Mouse (Mus musculus) left cerebral cortex, adult 11 months (tissue): ENCODE results near the gene Gstcd.
A peak's percentile ranks its signal among the peaks of the same experiment; 100 is the strongest.

Experiments
- DNase-seq: peaks from one replicate; pipeline ENCODE4 v3.0.0; 2022; ENCODE audit warnings: low spot score

Gstcd gene

GRCm38 (mm10) chr3:133091664-133092273 lies at the start of gene Gstcd, which contains the start of gene Ints12:
TSS of gene Gstcd (minus strand) at chr3:133092033.
TSS of gene Ints12 (plus strand) at chr3:133091840.
- DNase-seq = peak; percentile 87

DNA sequence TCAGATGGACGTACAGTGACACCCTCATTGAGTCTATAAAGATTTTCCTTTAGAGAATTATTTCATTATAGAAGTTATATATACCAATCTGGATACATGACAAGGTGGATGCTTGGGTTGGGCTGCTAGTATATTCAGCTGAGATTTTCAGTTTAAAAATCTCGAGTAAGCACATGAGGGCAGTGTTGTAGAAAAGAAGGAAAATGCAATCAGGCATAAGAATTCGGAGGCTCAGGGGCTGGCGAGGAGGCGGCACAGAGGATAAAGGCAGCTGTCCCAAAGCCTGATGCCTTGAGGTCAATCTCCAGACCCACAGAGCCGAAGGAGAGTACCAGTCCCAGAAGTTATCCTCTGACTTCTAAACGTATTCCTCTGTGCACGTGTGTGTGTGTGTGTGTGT lies 40.8 kb upstream of the Gstcd start:
- DNase-seq = no peak

DNA sequence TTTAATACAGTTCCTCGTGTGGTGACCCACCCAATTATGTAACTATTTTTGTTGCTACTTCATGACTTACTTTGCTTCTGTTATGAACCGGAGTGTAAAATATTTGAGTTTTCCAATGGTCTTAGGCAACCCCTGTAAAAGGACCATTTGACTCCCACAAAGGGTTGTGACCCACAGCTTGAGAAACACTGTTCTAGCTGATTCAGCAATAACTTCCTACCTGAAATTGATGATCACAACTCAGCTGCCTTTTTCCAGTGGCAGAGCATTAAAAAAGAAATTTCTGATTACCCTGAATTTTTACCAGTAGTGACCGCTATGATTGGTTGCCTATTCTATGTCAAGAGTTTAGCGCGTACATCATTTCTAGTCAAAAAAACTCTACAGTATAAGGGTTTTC lies 39.5 kb upstream of the Gstcd start:
- DNase-seq = no peak

GRCm38 (mm10) chr3:133113281-133113680 lies 21.4 kb upstream of the Gstcd start:
- no peak for DNase-seq

- no peak for DNase-seq
Observed at GRCm38 (mm10) chr3:133111741-133112140, 19.9 kb upstream of the Gstcd start.

DNA sequence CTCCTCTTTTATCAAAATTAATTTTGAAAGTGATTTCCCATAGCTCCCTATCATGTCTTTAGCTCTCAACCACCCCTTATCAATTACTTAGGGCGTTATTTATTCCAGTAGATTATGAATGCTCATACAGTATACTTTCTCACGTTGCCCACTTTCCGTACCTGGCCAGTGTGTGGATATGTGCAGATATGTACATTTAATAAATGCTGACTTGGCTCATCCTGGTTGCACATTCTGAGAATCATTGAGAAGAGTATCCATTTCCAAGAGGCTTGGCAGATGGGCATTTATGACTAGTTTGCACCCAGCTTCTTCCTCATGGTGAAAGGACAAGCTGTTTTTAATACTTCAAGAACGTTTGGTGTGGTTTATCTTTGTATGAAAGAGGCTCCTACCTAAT lies 18.0 kb upstream of the Gstcd start:
- no peak for DNase-seq

DNA sequence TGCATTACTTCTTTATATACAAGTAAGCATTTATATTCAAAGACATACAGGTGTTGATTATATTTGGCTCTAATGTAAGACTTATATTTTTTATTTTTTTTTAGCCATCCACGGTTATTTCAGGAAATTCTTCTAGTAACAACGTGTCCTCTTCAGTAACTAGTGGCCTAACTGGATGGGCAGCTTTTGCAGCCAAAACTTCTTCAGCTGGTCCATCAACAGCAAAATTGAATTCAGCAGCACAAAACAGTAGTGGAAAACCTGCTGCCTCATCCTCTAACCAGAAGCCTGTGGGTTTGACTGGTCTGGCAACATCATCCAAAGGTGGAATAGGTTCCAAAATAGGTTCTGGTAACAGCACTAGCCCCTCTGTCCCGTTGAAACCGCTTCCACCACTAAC lies 16.9 kb upstream of the Gstcd start:
- DNase-seq = no peak

DNA sequence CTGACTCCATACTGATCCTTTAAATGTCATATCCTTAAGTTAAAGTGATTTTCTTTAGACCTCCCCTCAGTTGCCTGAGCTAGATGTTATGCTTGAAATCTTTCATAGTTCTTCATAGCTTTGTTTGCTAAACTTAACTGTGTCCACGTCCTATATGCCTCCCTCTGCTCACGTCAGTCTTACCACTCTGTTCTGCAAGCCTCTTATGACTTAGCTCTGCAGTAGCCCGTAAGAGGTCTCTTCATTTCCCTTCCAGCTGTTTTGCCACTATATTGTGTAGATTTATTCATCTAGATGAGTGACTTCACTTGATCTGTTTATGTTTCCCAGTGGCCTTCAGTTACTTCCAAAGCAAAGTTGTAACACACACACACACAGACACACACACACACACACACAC lies 12.6 kb upstream of the Gstcd start:
- DNase-seq = no peak

GRCm38 (mm10) chr3:133103768-133104167 lies 11.9 kb upstream of the Gstcd start:
- no peak for DNase-seq

DNA sequence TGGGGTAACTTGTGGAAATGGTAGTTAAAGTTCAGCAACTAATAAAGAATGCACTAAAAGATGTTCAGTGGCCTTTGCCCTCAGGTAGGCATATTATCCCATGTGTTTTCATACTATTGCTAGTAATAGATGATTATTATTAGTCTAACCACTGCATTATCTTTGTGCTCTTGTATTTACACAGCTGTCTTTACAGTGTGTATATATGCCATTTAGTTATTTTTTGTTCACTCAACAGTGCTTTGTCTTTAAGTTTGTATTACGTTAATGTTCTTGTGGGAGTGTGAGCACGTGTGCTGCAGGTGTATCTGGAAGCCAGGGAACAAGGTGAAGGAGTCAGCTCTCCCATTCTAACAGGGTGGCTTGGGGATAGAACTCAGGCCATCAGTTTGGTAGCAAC lies 7.1 kb upstream of the Gstcd start:
- DNase-seq = no peak

GRCm38 (mm10) chr3:133098336-133098735 lies 6.5 kb upstream of the Gstcd start:
- DNase-seq = no peak

GRCm38 (mm10) chr3:133097936-133098335 lies 6.1 kb upstream of the Gstcd start:
- DNase-seq = no peak

DNA sequence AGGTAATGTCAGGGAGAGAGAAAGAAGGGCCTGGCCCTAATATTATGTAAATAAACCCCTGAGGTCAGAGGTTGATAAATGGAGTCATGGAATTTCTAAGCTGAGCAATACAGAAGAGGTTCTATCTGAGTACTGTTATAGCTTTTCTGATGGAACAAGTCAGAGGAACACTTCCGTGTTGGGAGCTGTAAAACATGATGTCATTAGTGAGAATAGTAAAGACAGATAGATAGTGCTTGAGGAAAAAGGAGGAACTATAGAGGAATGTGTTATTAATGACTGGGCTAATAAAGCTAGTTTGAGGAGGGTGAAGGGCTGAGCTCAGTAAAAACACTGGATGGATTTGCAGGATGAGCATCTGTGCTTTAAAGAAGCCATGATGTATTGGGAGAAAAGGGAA lies 2.5 kb upstream of the Gstcd start:
- no peak for DNase-seq

DNA sequence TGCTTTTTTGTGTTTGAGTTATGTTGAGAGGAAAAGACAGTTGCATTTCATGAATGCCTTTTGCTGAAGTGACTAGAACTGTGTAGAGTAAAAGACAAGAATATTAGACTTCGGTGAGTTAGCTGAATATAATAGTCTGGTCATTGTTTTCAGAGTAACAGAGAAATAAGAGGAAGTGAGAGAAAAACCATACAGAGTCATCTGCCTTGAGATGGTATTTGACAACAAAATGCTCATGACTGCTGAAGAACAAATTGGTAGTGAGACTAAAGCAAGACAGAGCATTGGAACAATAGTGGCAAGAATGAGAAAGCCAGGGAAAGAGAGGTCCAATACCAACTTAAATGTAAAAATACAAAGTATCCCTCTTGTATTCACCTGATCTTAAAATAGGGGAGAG lies 1.1 kb upstream of the Gstcd start:
- no peak for DNase-seq

DNA sequence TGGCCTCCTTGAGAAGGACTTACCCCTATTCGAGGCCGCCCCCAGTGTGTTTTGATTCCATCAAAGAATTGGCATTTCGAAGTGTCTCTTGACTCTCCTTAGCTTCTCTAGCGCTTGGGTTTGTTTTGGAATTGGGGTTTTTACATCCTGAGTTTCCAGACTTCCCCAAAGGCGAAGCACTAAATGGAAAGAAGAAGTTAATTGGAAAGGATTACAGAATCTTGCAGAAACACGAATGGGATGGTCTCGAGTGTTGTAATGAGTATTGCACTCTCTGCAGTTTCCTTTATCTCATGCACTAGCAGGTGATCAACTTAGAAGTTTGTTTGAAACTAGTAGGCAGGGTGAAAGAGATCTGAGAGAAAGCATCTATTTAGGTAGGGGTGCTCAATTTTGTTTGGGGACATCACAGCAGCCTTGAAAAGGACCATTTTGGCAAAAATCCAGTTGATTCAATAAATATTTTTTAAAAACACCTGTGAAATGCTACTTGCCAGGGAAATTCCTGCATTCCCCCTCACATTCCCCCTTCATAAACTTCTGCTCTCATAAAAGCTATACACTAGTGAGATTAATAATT lies 531 bp upstream of the Gstcd start:
- DNase-seq = no peak

- peak; percentile 23 for DNase-seq
Observed at GRCm38 (mm10) chr3:133091121-133091663, 641 bp downstream of the Gstcd start.

GRCm38 (mm10) chr3:133090247-133091120 lies 1.3 kb downstream of the Gstcd start:
- no peak for DNase-seq

- peak; percentile 19 for DNase-seq
Observed at GRCm38 (mm10) chr3:133085858-133086257, 6.0 kb downstream of the Gstcd start.

DNA sequence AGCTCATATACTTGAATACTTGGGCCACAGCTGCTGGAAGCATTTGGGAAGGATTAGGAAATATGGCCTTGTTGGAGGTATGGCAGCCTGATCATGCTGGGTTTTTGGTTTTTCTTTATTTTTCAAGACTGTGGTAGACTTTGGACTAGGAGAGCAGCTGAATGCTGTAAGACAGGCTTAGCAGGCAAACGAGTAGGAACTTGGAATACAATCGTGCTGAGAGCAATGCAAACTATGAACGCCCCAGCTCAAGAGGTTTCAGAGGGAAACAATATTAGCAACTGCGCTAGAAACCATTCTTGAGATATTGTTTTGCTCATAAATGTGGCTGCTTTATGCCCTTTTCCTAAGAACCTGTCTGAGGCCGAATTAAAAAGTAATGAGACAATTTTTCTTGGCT lies 9.1 kb downstream of the Gstcd start:
- DNase-seq = no peak

- DNase-seq = no peak
Observed at GRCm38 (mm10) chr3:133075560-133075959, 16.3 kb downstream of the Gstcd start.

GRCm38 (mm10) chr3:133052068-133052467 lies 39.8 kb downstream of the Gstcd start:
- DNase-seq = no peak

DNA sequence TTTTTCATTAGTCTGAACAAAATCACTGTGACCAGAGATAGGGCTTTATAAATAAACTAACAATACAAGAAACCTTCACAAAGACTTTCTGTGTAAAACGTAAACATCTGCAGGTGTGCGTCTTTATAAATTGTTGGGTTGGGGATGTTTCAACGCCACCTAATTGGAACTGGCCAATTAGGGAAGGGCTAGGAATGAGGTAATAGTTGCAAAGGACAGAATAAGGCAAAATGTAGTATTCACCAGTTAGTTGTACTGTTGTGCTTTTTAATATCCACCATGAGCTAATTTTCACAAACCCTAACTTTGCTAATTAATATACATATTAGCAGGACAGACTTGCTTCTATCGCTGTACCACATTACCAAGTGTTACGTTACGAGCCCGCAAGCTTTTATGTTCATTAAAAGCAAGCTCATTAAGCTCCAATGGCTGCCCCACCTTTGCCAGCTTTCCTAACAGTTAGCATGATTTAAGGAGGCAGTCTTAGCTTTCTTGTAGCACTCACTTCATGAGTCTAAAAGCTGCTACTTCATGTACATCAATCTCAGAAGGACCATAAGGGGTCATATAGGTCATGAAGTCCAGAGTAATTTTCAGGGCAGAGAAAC lies 58.6 kb downstream of the Gstcd start:
- no peak for DNase-seq
